Mouse (Mus musculus) forebrain, embryonic 10.5 days (tissue): ENCODE results near the gene Zfp524. TPM values are rescaled to one million over a fixed set of nuclear protein-coding genes. Genes with fewer than 3 reads are reported as not detected.

ENCODE experiments used
- DNase-seq: peaks from one replicate; pipeline ENCODE4 v3.0.0-alpha.2; 2017; ENCODE audit warnings: low spot score; ENCODE audit errors: extremely low spot score
- H3K27ac ChIP-seq: fragments of 300-500 bp; sonication (generic); 2 replicates; pipeline ENCODE4 v1.5.1; 2016; ENCODE audit warnings: mild to moderate bottlenecking
- H3K27me3 ChIP-seq: fragments of 300-500 bp; sonication (generic); 2 replicates; pipeline ENCODE4 v1.6.1; 2016; ENCODE audit warnings: mild to moderate bottlenecking; ENCODE audit not compliant: poor library complexity, severe bottlenecking
- H3K36me3 ChIP-seq: fragments of 300-500 bp; sonication (generic); replicated peaks from 2 replicates; pipeline ENCODE4 v1.6.1; 2016; ENCODE audit warnings: mild to moderate bottlenecking, moderate library complexity
- H3K4me1 ChIP-seq: fragments of 300-500 bp; sonication (generic); 2 replicates; pipeline ENCODE4 v1.6.1; 2016
- H3K4me3 ChIP-seq: fragments of 300-500 bp; sonication (generic); 2 replicates; pipeline ENCODE4 v1.5.1; 2016; ENCODE audit warnings: mild to moderate bottlenecking, moderate library complexity
- H3K9me3 ChIP-seq: fragments of 300-500 bp; sonication (generic); 2 replicates; pipeline ENCODE4 v1.6.1; 2016; ENCODE audit warnings: mild to moderate bottlenecking, moderate library complexity
- WGBS: fragments of 180-500 bp; shearing (Covaris S2); methylation state at CpG from one replicate; pipeline ENCODE4 v1.1.7; 2016; 5-methylcytosine and 5-hydroxymethylcytosine counted together
- polyA plus RNA-seq: library from polyadenylated mRNA; unstranded; fragments of >200 nt; fragmentation: Nextera tagmentation; extraction: Ambion mirVana; gene quantifications from 2 replicates; pipeline ENCODE4 v1.2.1, GENCODE M21; 2016

Zfp524 gene
- polyA plus RNA-seq, 1 experiment from 2014 or later = 8.4 TPM

GRCm38 (mm10) chr7:5057804-5058203 lies 43.6 kb downstream of the Zfp524 start:
- no peak for DNase-seq
- WGBS = 28% methylated on average over 11 of the region's 11 CpGs
- Histone ChIP-seq H3K4me3 (peak overlapping the region; percentile 19; the same call in 1 of the 2 replicates), H3K36me3 (no peaks in the 10 kb centered on the region), H3K27ac (no peak overlapping the region), H3K27me3 (peaks cover 68% of the 10 kb centered on the region), H3K4me1 (peaks cover 53% of the 10 kb centered on the region), H3K9me3 (no peaks in the 10 kb centered on the region)

- DNase-seq = no peak
- Histone ChIP-seq H3K4me3 (no peak overlapping the region), H3K9me3 (no peaks in the 10 kb centered on the region), H3K36me3 (no peaks in the 10 kb centered on the region), H3K4me1 (peaks cover 50% of the 10 kb centered on the region), H3K27ac (no peak overlapping the region), H3K27me3 (peaks cover 59% of the 10 kb centered on the region)
- WGBS = 94% methylated on average over 1 of the region's 1 CpGs
These were observed 44.4 kb downstream of the Zfp524 start for GRCm38 (mm10) chr7:5058631-5059030.

GRCm38 (mm10) chr7:5059421-5059820 lies 45.2 kb downstream of the Zfp524 start:
- Histone ChIP-seq H3K27ac (peak overlapping the region; percentile 97; the same call in 1 of the 2 replicates), H3K27me3 (peaks cover 51% of the 10 kb centered on the region), H3K4me3 (peak overlapping the region; percentile 67), H3K9me3 (no peaks in the 10 kb centered on the region), H3K4me1 (peaks cover 50% of the 10 kb centered on the region), H3K36me3 (peaks cover 4% of the 10 kb centered on the region)
- WGBS = 92% methylated on average over 12 of the region's 12 CpGs
- no peak for DNase-seq

GRCm38 (mm10) chr7:5060239-5060731 lies 46.1 kb downstream of the Zfp524 start:
- peak overlapping the region; percentile 67 for H3K4me3 ChIP-seq
- peaks cover 10% of the 10 kb centered on the region for H3K36me3 ChIP-seq
- peaks cover 54% of the 10 kb centered on the region for H3K4me1 ChIP-seq
- peak; percentile 82 for DNase-seq
- WGBS = 3% methylated on average over 27 of the region's 27 CpGs
- H3K27ac ChIP-seq = peak overlapping the region; percentile 97
- no peaks in the 10 kb centered on the region for H3K9me3 ChIP-seq
- H3K27me3 ChIP-seq = peaks cover 43% of the 10 kb centered on the region

GRCm38 (mm10) chr7:5060944-5061773 lies 46.9 kb downstream of the Zfp524 start:
- Histone ChIP-seq H3K9me3 (no peaks in the 10 kb centered on the region), H3K4me3 (peak overlapping the region; percentile 67), H3K27me3 (peaks cover 34% of the 10 kb centered on the region), H3K27ac (peak overlapping the region; percentile 97), H3K4me1 (peaks cover 61% of the 10 kb centered on the region), H3K36me3 (peaks cover 19% of the 10 kb centered on the region)
- WGBS = under 1% methylated on average over 60 of the region's 60 CpGs
- DNase-seq = peak; percentile 97

GRCm38 (mm10) chr7:5061774-5062359 lies 47.7 kb downstream of the Zfp524 start, which contains the start of gene U2af2:
U2af2 (plus strand) TSS chr7:5062143.
- under 1% methylated on average over 64 of the region's 65 CpGs for WGBS
- Histone ChIP-seq H3K36me3 (peaks cover 26% of the 10 kb centered on the region), H3K27ac (peak within 1 kb of the TSS; percentile 97), H3K27me3 (peaks cover 27% of the 10 kb centered on the region), H3K9me3 (no peaks in the 10 kb centered on the region), H3K4me3 (peak within 1 kb of the TSS; percentile 67), H3K4me1 (peaks cover 56% of the 10 kb centered on the region)
- DNase-seq = peak; percentile 95

GRCm38 (mm10) chr7:5062360-5063001 lies 48.3 kb downstream of the Zfp524 start:
- H3K27me3 ChIP-seq = peaks cover 21% of the 10 kb centered on the region
- peak overlapping the region; percentile 97 for H3K27ac ChIP-seq
- peaks cover 32% of the 10 kb centered on the region for H3K36me3 ChIP-seq
- H3K4me1 ChIP-seq = peaks cover 50% of the 10 kb centered on the region
- H3K9me3 ChIP-seq = no peaks in the 10 kb centered on the region
- WGBS = under 1% methylated on average over 51 of the region's 51 CpGs
- DNase-seq = peak; percentile 82
- peak overlapping the region; percentile 67 for H3K4me3 ChIP-seq

GRCm38 (mm10) chr7:5064886-5065285 lies 50.7 kb downstream of the Zfp524 start:
- Histone ChIP-seq H3K9me3 (no peaks in the 10 kb centered on the region), H3K4me3 (peak overlapping the region; percentile 67; the same call in 1 of the 2 replicates), H3K4me1 (peaks cover 38% of the 10 kb centered on the region), H3K27me3 (no peaks in the 10 kb centered on the region), H3K27ac (no peak overlapping the region), H3K36me3 (peaks cover 56% of the 10 kb centered on the region)
- 93% methylated on average over 6 of the region's 6 CpGs for WGBS
- no peak for DNase-seq

Other genes starting within 250 kb of the Zfp524 start
- not detected in 2 replicates for gene Fam71e2, start 243.1 kb upstream of the Zfp524 start, polyA plus RNA-seq
- gene Il11, start 231.6 kb upstream of the Zfp524 start, polyA plus RNA-seq = not detected in 2 replicates
- gene Tmem190, start 231.5 kb upstream of the Zfp524 start, polyA plus RNA-seq = 0.34 TPM in 1 of 2 replicates, not detected in the other
- gene Tmem238, start 224.8 kb upstream of the Zfp524 start, polyA plus RNA-seq = 3.9 and 4.4 TPM in 2 replicates
- gene Rpl28, start 221.5 kb upstream of the Zfp524 start, polyA plus RNA-seq = 374 and 397 TPM in 2 replicates
- 399 and 408 TPM in 2 replicates for gene Ube2s, start 201.8 kb upstream of the Zfp524 start, polyA plus RNA-seq
- 0.47 and 0.79 TPM in 2 replicates for gene Shisa7, start 169.7 kb upstream of the Zfp524 start, polyA plus RNA-seq
- 2.6 and 2.9 TPM in 2 replicates for gene Isoc2b, start 144.2 kb upstream of the Zfp524 start, polyA plus RNA-seq
- gene Isoc2a, start 137.3 kb upstream of the Zfp524 start, polyA plus RNA-seq = 0.73 and 1.0 TPM in 2 replicates
- 0.12 and 0.22 TPM in 2 replicates for gene Gm36210, start 107.9 kb upstream of the Zfp524 start, polyA plus RNA-seq
- gene Zfp628, start 99.2 kb upstream of the Zfp524 start, polyA plus RNA-seq = 4.1 and 4.2 TPM in 2 replicates
- gene Nat14, start 92.4 kb upstream of the Zfp524 start, polyA plus RNA-seq = 8.1 and 8.3 TPM in 2 replicates
- 1.2 and 1.3 TPM in 2 replicates for gene Ssc5d, start 88.6 kb upstream of the Zfp524 start, polyA plus RNA-seq
- 0.11 TPM in 1 of 2 replicates, not detected in the other for gene Sbk2, start 50.0 kb upstream of the Zfp524 start, polyA plus RNA-seq
- gene Sbk3, start 43.2 kb upstream of the Zfp524 start, polyA plus RNA-seq = 0.10 TPM in 1 of 2 replicates, not detected in the other
- 27.3 and 28.7 TPM in 2 replicates for gene Zfp579, start 18.3 kb upstream of the Zfp524 start, polyA plus RNA-seq
- gene Fiz1, start 282 bp downstream of the Zfp524 start, polyA plus RNA-seq = 54.0 and 54.1 TPM in 2 replicates
- gene Gm44973, start 1.1 kb downstream of the Zfp524 start, polyA plus RNA-seq = 1.0 and 1.1 TPM in 2 replicates
- 5.1 and 5.7 TPM in 2 replicates for gene Zfp865, start 6.0 kb downstream of the Zfp524 start, polyA plus RNA-seq
- 4.7 and 6.6 TPM in 2 replicates for gene Ccdc106, start 6.1 kb downstream of the Zfp524 start, polyA plus RNA-seq
- not detected in 2 replicates for gene 4632433K11Rik, start 19.7 kb downstream of the Zfp524 start, polyA plus RNA-seq
- 3.0 and 3.8 TPM in 2 replicates for gene Zfp784, start 24.0 kb downstream of the Zfp524 start, polyA plus RNA-seq
- 38.0 and 38.8 TPM in 2 replicates for gene Zfp580, start 37.1 kb downstream of the Zfp524 start, polyA plus RNA-seq
- 181 and 196 TPM in 2 replicates for gene U2af2, start 47.7 kb downstream of the Zfp524 start, polyA plus RNA-seq
- gene Epn1, start 65.8 kb downstream of the Zfp524 start, polyA plus RNA-seq = 53.5 and 54.6 TPM in 2 replicates
- not detected in 2 replicates for gene Rfpl4, start 102.5 kb downstream of the Zfp524 start, polyA plus RNA-seq
- gene Rasl2-9, start 111.5 kb downstream of the Zfp524 start, polyA plus RNA-seq = 0.24 TPM in 1 of 2 replicates, not detected in the other
- gene Vmn1r55, start 135.3 kb downstream of the Zfp524 start, polyA plus RNA-seq = 0.01 TPM in 1 of 2 replicates, not detected in the other
- gene Vmn1r56, start 182.3 kb downstream of the Zfp524 start, polyA plus RNA-seq = not detected in 2 replicates
- not detected in 2 replicates for gene Vmn1r57, start 204.1 kb downstream of the Zfp524 start, polyA plus RNA-seq